Mouse (Mus musculus): ENCODE measurements around the gene Nos3.

DNA sequence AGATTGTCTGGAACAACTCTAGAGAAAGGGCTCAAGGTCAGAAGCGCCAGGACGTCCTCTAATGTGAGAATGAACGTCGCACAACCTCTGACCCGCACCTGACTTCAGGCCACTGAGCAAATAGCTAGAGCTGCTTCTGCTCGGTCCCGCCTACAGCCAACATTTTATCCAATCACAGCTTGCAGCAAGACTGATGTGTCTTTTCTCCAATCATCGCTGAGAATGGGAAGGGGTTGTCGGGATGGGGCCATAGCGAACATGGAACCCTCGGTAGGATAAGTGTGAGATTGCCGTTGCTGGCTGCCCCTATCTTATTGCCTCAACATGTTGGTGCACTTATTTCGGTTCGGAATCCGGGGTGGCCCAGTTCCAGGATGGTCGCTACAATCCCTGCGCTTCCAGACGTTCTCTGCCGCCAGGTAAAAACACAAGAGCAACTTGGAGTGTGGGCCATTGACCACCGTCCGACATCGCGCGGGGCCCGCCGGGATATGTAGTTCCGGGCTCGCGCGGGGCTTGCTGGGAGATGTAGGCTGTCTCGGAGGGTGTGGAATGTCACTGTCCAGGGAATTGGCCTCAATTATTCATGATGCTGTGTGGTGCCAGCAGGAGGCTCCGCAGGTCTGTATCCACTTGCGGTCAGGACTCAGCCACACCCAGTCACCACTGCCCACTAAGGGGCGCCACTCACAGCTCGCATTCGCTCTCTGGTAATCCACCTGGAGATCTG, 29.7 kb downstream of the Nos3 start:
- TF ChIP-seq CTCF (IDR thresholded peaks at IDR 0.05; ENCODE audit: low read depth) (peak; percentile 84), EP300 (IDR thresholded peaks at IDR 0.05; ENCODE audit: low read depth) (no peak)

Measured in liver, postnatal 0 days (tissue).